Mouse (Mus musculus): ENCODE results near the gene Slc22a23. TPM values are rescaled to one million over a fixed set of nuclear protein-coding genes. Genes with fewer than 3 reads are reported as not detected.
A peak's percentile ranks its signal among the peaks of the same experiment; 100 is the strongest.

Slc22a23 gene
- polyA plus RNA-seq, 1 experiment from 2014 or later = 7.0 TPM

- H3K9me3 ChIP-seq (ENCODE audit: low read length) = no peaks in the 10 kb centered on the region
- H3K4me2 ChIP-seq (ENCODE audit: low read depth, low read length) = no peak overlapping the region
- no peak for TF ChIP-seq CTCF (IDR thresholded peaks at IDR 0.05; ENCODE audit: low read depth)
- TF ChIP-seq EP300 (IDR thresholded peaks at IDR 0.05; ENCODE audit: low read depth) = no peak
- peaks cover 60% of the 10 kb centered on the region for H3K27me3 ChIP-seq (ENCODE audit: insufficient read depth, low read length)
- H3K27ac ChIP-seq (ENCODE audit: low read depth) = no peak overlapping the region
- DNase-seq (no peak), ATAC-seq (no peak)
- H3K9ac ChIP-seq (replicated peaks) = no peak overlapping the region
- H3K4me3 ChIP-seq (ENCODE audit: low read depth, low read length) = 0 out of 2 replicates have a peak overlapping the region, but pooled peaks have one; percentile 4
- H3K36me3 ChIP-seq (replicated peaks; ENCODE audit: insufficient read depth, low read length) = no peaks in the 10 kb centered on the region
- WGBS (ENCODE audit: insufficient replicate concordance) = 2% methylated on average over 15 of the region's 15 CpGs
- peaks cover 21% of the 10 kb centered on the region for H3K4me1 ChIP-seq (ENCODE audit: insufficient read depth)
Measured at GRCm38 (mm10) chr13:34132299-34132698, 212.7 kb downstream of the Slc22a23 start.

GRCm38 (mm10) chr13:34131708-34132060 lies 213.3 kb downstream of the Slc22a23 start:
- Histone ChIP-seq H3K36me3 (replicated peaks; ENCODE audit: insufficient read depth, low read length) (no peaks in the 10 kb centered on the region), H3K4me3 (ENCODE audit: low read depth, low read length) (no peak overlapping the region; the same call in 1 of the 2 replicates), H3K27me3 (ENCODE audit: insufficient read depth, low read length) (peaks cover 59% of the 10 kb centered on the region), H3K9me3 (ENCODE audit: low read length) (no peaks in the 10 kb centered on the region), H3K9ac (replicated peaks) (no peak overlapping the region), H3K4me2 (ENCODE audit: low read depth, low read length) (peak overlapping the region; percentile 86; the same call in 1 of the 2 replicates), H3K27ac (ENCODE audit: low read depth) (no peak overlapping the region), H3K4me1 (ENCODE audit: insufficient read depth) (peaks cover 21% of the 10 kb centered on the region)
- WGBS (ENCODE audit: insufficient replicate concordance) = 2% methylated on average over 10 of the region's 10 CpGs
- ATAC-seq (peak; percentile 39; the same call in 1 of the 2 replicates), DNase-seq (peak; percentile 56)
- TF ChIP-seq CTCF (IDR thresholded peaks at IDR 0.05; ENCODE audit: low read depth) = peak; percentile 20; the same call in 1 of the 2 replicates
- TF ChIP-seq EP300 (IDR thresholded peaks at IDR 0.05; ENCODE audit: low read depth) = no peak

- no peak overlapping the region for H3K27ac ChIP-seq (ENCODE audit: low read depth)
- peaks cover 58% of the 10 kb centered on the region for H3K27me3 ChIP-seq (ENCODE audit: insufficient read depth, low read length)
- H3K4me1 ChIP-seq (ENCODE audit: insufficient read depth) = peaks cover 21% of the 10 kb centered on the region
- H3K36me3 ChIP-seq (replicated peaks; ENCODE audit: insufficient read depth, low read length) = no peaks in the 10 kb centered on the region
- WGBS (ENCODE audit: insufficient replicate concordance) = under 1% methylated on average over 24 of the region's 24 CpGs
- TF ChIP-seq CTCF (IDR thresholded peaks at IDR 0.05; ENCODE audit: low read depth) (no peak), EP300 (IDR thresholded peaks at IDR 0.05; ENCODE audit: low read depth) (no peak)
- peak overlapping the region; percentile 58 for H3K4me3 ChIP-seq (ENCODE audit: low read depth, low read length)
- DNase-seq (no peak), ATAC-seq (no peak)
- no peaks in the 10 kb centered on the region for H3K9me3 ChIP-seq (ENCODE audit: low read length)
- H3K9ac ChIP-seq (replicated peaks) = no peak overlapping the region
- H3K4me2 ChIP-seq (ENCODE audit: low read depth, low read length) = peak overlapping the region; percentile 86
Measured at GRCm38 (mm10) chr13:34131011-34131707, 213.8 kb downstream of the Slc22a23 start.

- Histone ChIP-seq H3K36me3 (replicated peaks; ENCODE audit: insufficient read depth, low read length) (no peaks in the 10 kb centered on the region), H3K27me3 (ENCODE audit: insufficient read depth, low read length) (peaks cover 56% of the 10 kb centered on the region), H3K9me3 (ENCODE audit: low read length) (no peaks in the 10 kb centered on the region), H3K4me2 (ENCODE audit: low read depth, low read length) (peak within 1 kb of the TSS; percentile 86), H3K27ac (ENCODE audit: low read depth) (no peak within 1 kb of the TSS), H3K4me3 (ENCODE audit: low read depth, low read length) (peak within 1 kb of the TSS; percentile 58), H3K4me1 (ENCODE audit: insufficient read depth) (peaks cover 21% of the 10 kb centered on the region), H3K9ac (replicated peaks) (peak within 1 kb of the TSS; percentile 46)
- TF ChIP-seq CTCF (IDR thresholded peaks at IDR 0.05; ENCODE audit: low read depth) (no peak), EP300 (IDR thresholded peaks at IDR 0.05; ENCODE audit: low read depth) (no peak)
- 2% methylated on average over 26 of the region's 26 CpGs for WGBS (ENCODE audit: insufficient replicate concordance)
- DNase-seq = peak; percentile 53
- ATAC-seq = peak; percentile 54
Measured at GRCm38 (mm10) chr13:34130226-34130731, 214.7 kb downstream of the Slc22a23 start, which contains the start of gene Tubb2b. Gene Tubb2b, minus strand, starts transcription at chr13:34130466.

GRCm38 (mm10) chr13:34129485-34130225 lies 215.3 kb downstream of the Slc22a23 start:
- Histone ChIP-seq H3K4me1 (ENCODE audit: insufficient read depth) (peaks cover 21% of the 10 kb centered on the region), H3K9me3 (ENCODE audit: low read length) (no peaks in the 10 kb centered on the region), H3K4me2 (ENCODE audit: low read depth, low read length) (peak overlapping the region; percentile 86), H3K27ac (ENCODE audit: low read depth) (no peak overlapping the region), H3K27me3 (ENCODE audit: insufficient read depth, low read length) (peaks cover 50% of the 10 kb centered on the region), H3K9ac (replicated peaks) (peak overlapping the region; percentile 46), H3K36me3 (replicated peaks; ENCODE audit: insufficient read depth, low read length) (no peaks in the 10 kb centered on the region), H3K4me3 (ENCODE audit: low read depth, low read length) (peak overlapping the region; percentile 58)
- 1% methylated on average over 31 of the region's 31 CpGs for WGBS (ENCODE audit: insufficient replicate concordance)
- TF ChIP-seq CTCF (IDR thresholded peaks at IDR 0.05; ENCODE audit: low read depth) (no peak), EP300 (IDR thresholded peaks at IDR 0.05; ENCODE audit: low read depth) (no peak)
- DNase-seq = peak; percentile 36
- peak; percentile 41 for ATAC-seq

Other genes with a start within 250 kb of the Slc22a23 start
- 0.28 and 0.31 TPM in 2 replicates for gene Tubb2b, start 214.7 kb downstream of the Slc22a23 start, polyA plus RNA-seq (2015; fragmentation: Nextera tagmentation; extraction: Ambion mirVana)
- gene Psmg4, start 182.2 kb downstream of the Slc22a23 start, polyA plus RNA-seq (2015; fragmentation: Nextera tagmentation; extraction: Ambion mirVana) = 49.2 and 50.5 TPM in 2 replicates